Mouse (Mus musculus) hematopoietic multipotent progenitor cell, adult 10-12 weeks (in vitro differentiated cells): ENCODE results near the gene A430005L14Rik. TPM values are rescaled to one million over a fixed set of nuclear protein-coding genes. Genes with fewer than 3 reads are reported as not detected.

ENCODE experiments used
- polyA plus RNA-seq: library from polyadenylated mRNA; stranded (reverse); fragments of >175 nt; gene quantifications from 2 replicates; pipeline ENCODE4 v1.2.3, GENCODE M21; 2012; ENCODE audit warnings: low replicate concordance

The A430005L14Rik gene
- polyA plus RNA-seq = 65.8 and 74.3 TPM in 2 replicates

GRCm38 (mm10) chr4:153956569-153957405 lies at the start of gene A430005L14Rik:
Gene A430005L14Rik, plus strand, starts transcription at chr4:153957237.

GRCm38 (mm10) chr4:153974431-153975291 lies 17.6 kb downstream of the A430005L14Rik start, which contains the start of the genes Dffb and Cep104:
Gene Dffb, minus strand, starts transcription at chr4:153975126.
Gene Cep104, plus strand, starts transcription at chr4:153975194.

Other genes with a start within 250 kb of the A430005L14Rik start
- 10.9 and 21.1 TPM in 2 replicates for gene Dffb, start 17.9 kb downstream of the A430005L14Rik start, polyA plus RNA-seq
- gene Cep104, start 18.0 kb downstream of the A430005L14Rik start, polyA plus RNA-seq = 4.5 and 7.3 TPM in 2 replicates
- gene Lrrc47, start 54.5 kb downstream of the A430005L14Rik start, polyA plus RNA-seq = 66.7 and 124 TPM in 2 replicates
- 1.7 and 12.0 TPM in 2 replicates for gene Smim1, start 69.0 kb downstream of the A430005L14Rik start, polyA plus RNA-seq
- gene Ccdc27, start 85.4 kb downstream of the A430005L14Rik start, polyA plus RNA-seq = not detected in 2 replicates
- gene Trp73, start 183.0 kb downstream of the A430005L14Rik start, polyA plus RNA-seq = 0.43 and 1.4 TPM in 2 replicates
- gene Wrap73, start 185.1 kb downstream of the A430005L14Rik start, polyA plus RNA-seq = 4.6 and 13.4 TPM in 2 replicates
- gene Tprgl, start 203.4 kb downstream of the A430005L14Rik start, polyA plus RNA-seq = 159 and 235 TPM in 2 replicates
- gene Megf6, start 213.5 kb downstream of the A430005L14Rik start, polyA plus RNA-seq = 0.30 TPM in 1 of 2 replicates, not detected in the other